Mouse (Mus musculus) G1E (cell line): ENCODE measurements around the gene Adgrl3. TPM values are rescaled to one million over a fixed set of nuclear protein-coding genes. Genes with fewer than 3 reads are reported as not detected.

Source experiments
- ATAC-seq: 2 replicates; pipeline ENCODE4 v1.8.0; 2016; ENCODE audit warnings: mild to moderate bottlenecking; ENCODE audit not compliant: insufficient number of reproducible peaks, poor library complexity, low FRiP score, severe bottlenecking; ENCODE audit errors: extremely low read depth
- DNase-seq: peaks from one replicate; pipeline ENCODE4 v3.0.0; 2012; ENCODE audit warnings: low spot score
- H3K27me3 ChIP-seq: 2 replicates; pipeline ENCODE4 v1.6.1; 2012; ENCODE audit warnings: mild to moderate bottlenecking, low read length, inconsistent platforms; ENCODE audit not compliant: insufficient read depth
- H3K36me3 ChIP-seq: replicated peaks from 2 replicates; pipeline ENCODE3; 2012; ENCODE audit warnings: mild to moderate bottlenecking, inconsistent platforms
- H3K4me1 ChIP-seq: 2 replicates; pipeline ENCODE4 v1.6.1; 2012; ENCODE audit warnings: low read depth, low read length, inconsistent platforms, mixed read lengths; ENCODE audit not compliant: insufficient read depth
- H3K4me3 ChIP-seq: 2 replicates; pipeline ENCODE4 v1.5.1; 2012; ENCODE audit warnings: low read depth, mild to moderate bottlenecking, inconsistent platforms, low read length, moderate library complexity, mixed read lengths
- H3K9me3 ChIP-seq: replicated peaks from 2 replicates; pipeline ENCODE4 v1.6.1; 2012; ENCODE audit warnings: inconsistent platforms
- CTCF ChIP-seq: IDR thresholded peaks from 2 replicates; pipeline ENCODE4 v1.5.1; 2012; ENCODE audit warnings: low read depth, low read length, inconsistent platforms, mixed read lengths
- GATA1 ChIP-seq: IDR thresholded peaks from 2 replicates; pipeline ENCODE4 v1.6.1; 2012; ENCODE audit warnings: borderline replicate concordance, low read length, inconsistent platforms, mixed read lengths
- GATA2 ChIP-seq: IDR thresholded peaks from 2 replicates; pipeline ENCODE4 v1.6.1; 2012; ENCODE audit warnings: low read depth, low read length, inconsistent platforms, borderline replicate concordance
- POLR2AphosphoS5 ChIP-seq: IDR thresholded peaks from 2 replicates; pipeline ENCODE4 v1.6.1; 2012; ENCODE audit warnings: low read depth, low read length, inconsistent platforms; ENCODE audit not compliant: insufficient replicate concordance
- TAL1 ChIP-seq: conservative IDR thresholded peaks from 2 replicates; pipeline ENCODE4 v1.6.1; 2012; ENCODE audit warnings: low read depth, low read length, inconsistent platforms, mixed read lengths
- polyA plus RNA-seq: library from polyadenylated mRNA; stranded (reverse); fragments of >175 nt; gene quantifications from 2 replicates; pipeline ENCODE4 v1.2.3, GENCODE M21; 2012
- total RNA-seq, 2 experiments: library from RNA; stranded (forward) in 1 of 2; stranded (reverse) in 1 of 2; fragments of 200-1000 nt in 1 of 2; fragments of >200 nt in 1 of 2; fragmentation: Nextera tagmentation in 1 of 2; gene quantifications; 2 replicates each; pipeline ENCODE4 v1.2.3; 2014 to 2017

The Adgrl3 gene
- total and polyA plus RNA-seq, 3 experiments, result 0.98 TPM; not detected in 2

DNA sequence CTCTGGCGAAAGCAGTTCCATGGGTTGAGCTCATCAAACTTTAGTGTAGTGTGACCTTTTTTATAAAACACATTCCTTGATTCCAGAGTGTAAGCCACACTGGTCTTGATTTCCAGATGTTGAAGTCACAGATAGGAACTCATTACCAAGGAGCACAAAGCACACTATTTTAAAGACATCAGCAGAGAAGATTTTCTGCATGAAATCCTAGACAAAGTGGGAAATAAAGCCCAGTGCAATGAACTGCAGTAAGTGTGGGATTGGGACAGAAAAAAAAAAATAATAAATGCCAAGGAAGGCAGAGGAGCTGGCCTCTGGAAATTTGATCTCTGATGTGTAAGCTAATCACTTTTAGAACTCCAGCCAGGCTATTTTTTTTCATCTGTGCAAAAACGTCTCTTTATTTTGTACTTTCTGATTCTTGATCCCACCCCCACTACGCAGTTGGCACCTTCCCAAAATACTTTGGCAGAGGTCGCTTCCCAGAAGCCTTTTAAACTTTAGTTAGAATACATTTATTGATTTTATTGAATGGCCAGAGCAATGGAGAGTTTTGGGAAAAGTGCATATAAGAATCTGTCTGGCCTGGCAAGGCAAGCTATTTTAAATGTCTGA, 169.0 kb downstream of the Adgrl3 start:
- Histone ChIP-seq H3K9me3 (no peaks in the 10 kb centered on the region), H3K36me3 (no peaks in the 10 kb centered on the region)
- ATAC-seq, result no peak

DNA sequence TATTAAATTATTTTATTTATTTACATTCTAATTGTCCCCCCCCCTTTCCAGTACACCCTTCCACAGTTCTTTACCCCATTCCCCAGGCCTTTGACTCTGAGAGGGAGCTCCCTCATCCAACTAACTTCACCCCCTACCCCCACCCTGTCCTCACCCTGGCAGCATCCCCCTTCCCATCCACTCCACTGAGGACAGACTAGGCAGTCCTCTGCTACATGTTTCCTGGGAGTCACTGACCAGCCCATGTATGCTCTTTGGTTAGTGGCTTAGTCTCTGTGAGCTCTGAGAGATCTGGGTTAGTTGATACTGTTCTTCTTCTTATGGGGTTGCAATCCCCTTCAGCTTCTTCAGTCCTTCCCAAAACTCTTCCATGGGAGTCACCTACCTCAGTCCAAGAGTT, 180.4 kb downstream of the Adgrl3 start:
- H3K27me3 ChIP-seq, result no peaks in the 10 kb centered on the region
- no peaks in the 10 kb centered on the region for H3K36me3 ChIP-seq
- TF ChIP-seq GATA2, result no peak
- TF ChIP-seq POLR2AphosphoS5, result no peak
- no peak for TF ChIP-seq CTCF
- no peak for TF ChIP-seq TAL1
- no peak for TF ChIP-seq GATA1
- peaks cover 10% of the 10 kb centered on the region for H3K9me3 ChIP-seq
- H3K4me3 ChIP-seq, result no peak overlapping the region
- ATAC-seq (no peak), DNase-seq (no peak)
- no peaks in the 10 kb centered on the region for H3K4me1 ChIP-seq

More for the DNA sequence above, 169.0 kb downstream of the Adgrl3 start:
- Histone ChIP-seq H3K4me1 (no peaks in the 10 kb centered on the region), H3K4me3 (no peak overlapping the region), H3K27me3 (no peaks in the 10 kb centered on the region)
- TF ChIP-seq CTCF, result no peak
- DNase-seq, result no peak

DNA sequence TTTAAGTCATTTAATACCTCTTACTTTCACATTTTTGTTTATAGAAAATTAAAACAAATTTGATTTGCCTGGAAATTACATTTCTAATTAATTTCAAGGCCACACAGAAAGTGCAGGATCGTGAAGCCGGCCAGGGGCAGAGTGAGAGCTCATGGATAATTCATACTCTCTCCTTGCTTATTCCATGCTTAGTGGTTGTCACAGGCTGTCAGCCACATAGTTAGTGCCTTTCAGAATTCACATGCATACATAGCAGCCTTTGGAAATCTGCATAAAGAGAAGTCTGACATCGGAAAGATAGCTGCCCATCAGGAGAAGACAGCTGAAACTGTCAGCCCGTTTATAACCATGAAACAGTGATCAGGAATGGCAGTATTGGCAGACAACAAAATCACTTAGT, 181.9 kb downstream of the Adgrl3 start:
- no peak for DNase-seq
- TF ChIP-seq GATA1 (no peak), GATA2 (no peak), CTCF (no peak)
- no peak for ATAC-seq
- Histone ChIP-seq H3K27me3 (no peaks in the 10 kb centered on the region), H3K4me3 (no peak overlapping the region), H3K4me1 (no peaks in the 10 kb centered on the region), H3K9me3 (peaks cover 7% of the 10 kb centered on the region), H3K36me3 (no peaks in the 10 kb centered on the region)

DNA sequence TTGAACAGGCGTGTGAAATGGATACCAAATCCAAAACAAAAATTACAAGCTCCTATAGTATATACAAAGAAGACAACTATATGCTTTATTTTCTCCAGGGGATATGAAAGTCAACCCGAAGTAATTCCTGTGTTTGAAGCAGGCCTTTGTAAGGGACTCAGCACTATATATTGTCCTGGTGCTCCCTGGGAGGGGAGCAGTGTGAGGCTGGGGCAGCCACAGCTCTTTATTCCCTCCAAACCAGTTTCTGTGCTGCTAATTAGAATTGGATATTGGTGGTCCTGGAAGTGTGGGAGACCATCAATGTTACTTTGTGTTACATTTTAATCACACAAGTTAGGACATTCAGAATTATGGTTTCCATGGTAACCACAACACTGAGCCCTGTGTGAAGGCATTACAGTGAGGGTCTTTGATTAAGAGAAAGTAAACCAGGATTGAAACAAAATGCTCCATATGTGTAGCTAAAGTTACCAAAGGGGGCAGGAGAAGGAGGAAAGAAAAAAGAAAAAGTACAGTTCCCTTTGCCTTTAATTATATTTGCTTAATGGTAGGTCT, 198.6 kb downstream of the Adgrl3 start:
- Histone ChIP-seq H3K27me3 (no peaks in the 10 kb centered on the region), H3K4me3 (no peak overlapping the region), H3K9me3 (peaks cover 6% of the 10 kb centered on the region; the same call in 1 of the 2 replicates), H3K36me3 (no peaks in the 10 kb centered on the region), H3K4me1 (no peaks in the 10 kb centered on the region)
- DNase-seq (no peak), ATAC-seq (no peak)
- TF ChIP-seq CTCF, result no peak
- no peak for TF ChIP-seq GATA2
- TF ChIP-seq GATA1, result no peak
- no peak for TF ChIP-seq TAL1
- no peak for TF ChIP-seq POLR2AphosphoS5

DNA sequence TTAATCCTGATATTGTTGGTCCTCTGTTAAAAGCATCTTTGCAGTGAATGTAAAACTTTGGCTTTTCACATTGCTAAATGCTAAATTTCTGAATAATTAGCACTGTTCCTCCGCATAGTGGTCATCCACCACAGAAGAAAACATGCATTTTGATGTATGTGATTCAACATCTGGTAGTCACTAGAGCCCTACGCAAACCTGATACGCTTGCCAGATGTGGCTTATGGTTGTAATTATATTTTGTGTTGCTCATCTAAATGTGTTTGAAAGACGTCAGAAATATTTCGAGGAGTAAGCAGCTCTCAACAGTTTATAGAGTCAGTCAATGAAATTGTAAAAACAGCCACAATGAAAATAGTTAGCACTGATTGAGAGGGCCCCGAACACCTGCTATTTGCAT, 204.5 kb downstream of the Adgrl3 start:
- Histone ChIP-seq H3K4me1 (no peaks in the 10 kb centered on the region), H3K36me3 (no peaks in the 10 kb centered on the region), H3K27me3 (no peaks in the 10 kb centered on the region), H3K4me3 (no peak overlapping the region), H3K9me3 (peaks cover 6% of the 10 kb centered on the region; the same call in 1 of the 2 replicates)
- ATAC-seq, result no peak
- TF ChIP-seq TAL1 (no peak), CTCF (no peak), GATA2 (no peak)
- no peak for DNase-seq

DNA sequence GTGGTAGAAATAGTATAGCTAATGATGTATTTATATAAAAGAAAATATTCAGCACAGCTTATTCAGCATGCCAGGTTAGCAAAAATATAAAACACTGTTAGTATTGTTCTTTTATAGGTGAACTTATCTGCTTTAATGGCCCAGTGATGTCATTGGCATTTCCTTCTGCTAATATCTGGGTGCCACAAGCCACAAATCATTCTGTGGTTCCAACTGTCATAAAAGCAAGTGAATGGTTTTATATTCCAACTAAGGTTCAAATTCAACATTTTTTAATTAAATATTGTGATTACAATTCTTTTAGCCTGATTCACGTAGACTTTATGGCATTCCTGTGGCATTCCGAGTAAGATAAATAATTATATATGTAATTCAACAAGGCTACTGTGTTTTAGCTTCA, 205.5 kb downstream of the Adgrl3 start:
- Histone ChIP-seq H3K4me3 (no peak overlapping the region), H3K36me3 (no peaks in the 10 kb centered on the region), H3K9me3 (peaks cover 6% of the 10 kb centered on the region; the same call in 1 of the 2 replicates), H3K27me3 (no peaks in the 10 kb centered on the region), H3K4me1 (no peaks in the 10 kb centered on the region)
- no peak for ATAC-seq
- TF ChIP-seq GATA2 (no peak), CTCF (no peak), GATA1 (no peak), POLR2AphosphoS5 (no peak), TAL1 (no peak)
- no peak for DNase-seq

DNA sequence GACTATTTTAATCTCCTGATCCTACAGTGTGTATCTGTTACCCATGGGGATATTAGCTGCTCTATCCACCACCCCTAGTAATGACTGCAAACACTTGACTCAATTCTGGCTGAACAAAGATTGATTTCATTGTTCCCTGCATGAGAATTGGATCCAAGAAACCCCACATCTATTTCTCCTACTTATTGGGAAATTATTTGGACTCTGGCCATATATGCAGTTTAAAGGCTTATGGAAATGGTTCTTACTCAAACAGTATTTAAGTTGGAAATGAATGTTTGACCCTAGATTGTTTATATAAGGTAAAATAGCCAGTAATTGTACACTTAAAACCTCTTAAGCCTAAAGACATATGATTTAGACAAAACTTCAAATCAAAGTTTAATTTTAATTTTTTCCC, 207.3 kb downstream of the Adgrl3 start:
- Histone ChIP-seq H3K36me3 (no peaks in the 10 kb centered on the region), H3K9me3 (no peaks in the 10 kb centered on the region; the same call in 1 of the 2 replicates), H3K27me3 (no peaks in the 10 kb centered on the region), H3K4me1 (no peaks in the 10 kb centered on the region), H3K4me3 (no peak overlapping the region)
- no peak for TF ChIP-seq GATA1
- TF ChIP-seq GATA2, result no peak
- TF ChIP-seq POLR2AphosphoS5, result no peak
- TF ChIP-seq TAL1, result no peak
- TF ChIP-seq CTCF, result no peak
- no peak for DNase-seq
- no peak; the same call in 1 of the 2 replicates for ATAC-seq
